Mouse (Mus musculus) hindbrain, postnatal 0 days (tissue): ENCODE results near the gene Fbxl4. TPM values are rescaled to one million over a fixed set of nuclear protein-coding genes. Genes with fewer than 3 reads are reported as not detected.

Experiments used
- ATAC-seq: fragments of 200-750 bp; cut with Nextera tagmentation; 2 replicates; pipeline ENCODE4 v1.8.0; 2017; ENCODE audit warnings: mild to moderate bottlenecking, moderate TSS enrichment, moderate library complexity
- DNase-seq: peaks from one replicate; pipeline ENCODE4 v3.0.0-alpha.2; 2015; ENCODE audit warnings: low spot score
- H3K27ac ChIP-seq: fragments of 300-500 bp; sonication (generic); 2 replicates; pipeline ENCODE4 v1.5.1; 2014; ENCODE audit warnings: mild to moderate bottlenecking
- H3K27me3 ChIP-seq: fragments of 300-500 bp; sonication (generic); 2 replicates; pipeline ENCODE4 v1.6.1; 2014; ENCODE audit warnings: low read length, mixed read lengths; ENCODE audit not compliant: insufficient read depth
- H3K36me3 ChIP-seq: fragments of 300-500 bp; sonication (generic); 2 replicates; pipeline ENCODE4 v1.6.1; 2014; ENCODE audit warnings: low read length, mixed read lengths; ENCODE audit not compliant: insufficient read depth
- H3K4me1 ChIP-seq: fragments of 300-500 bp; sonication (generic); 2 replicates; pipeline ENCODE4 v1.6.1; 2014; ENCODE audit warnings: antibody characterized with exemption, low read length, mixed read lengths; ENCODE audit not compliant: insufficient read depth
- H3K4me2 ChIP-seq: fragments of 300-500 bp; sonication (generic); 2 replicates; pipeline ENCODE4 v1.6.1; 2014; ENCODE audit warnings: low read depth, mild to moderate bottlenecking, low read length, moderate library complexity, mixed read lengths
- H3K4me3 ChIP-seq: fragments of 300-500 bp; sonication (generic); 2 replicates; pipeline ENCODE4 v1.5.1; 2014; ENCODE audit warnings: low read length
- H3K9ac ChIP-seq: fragments of 300-500 bp; sonication (generic); replicated peaks from 2 replicates; pipeline ENCODE4 v1.6.1; 2014; ENCODE audit warnings: mild to moderate bottlenecking, low read length, moderate library complexity, mixed read lengths
- H3K9me3 ChIP-seq: fragments of 300-500 bp; sonication (generic); 2 replicates; pipeline ENCODE4 v1.6.1; 2016; ENCODE audit warnings: low read length, mixed read lengths
- CTCF ChIP-seq: IDR thresholded peaks from 2 replicates; pipeline ENCODE4 v1.5.1; 2016; ENCODE audit warnings: antibody characterized with exemption, control low read depth, low read depth
- WGBS: fragments of 180-500 bp; shearing (Covaris S2); extraction: QIAGEN DNeasy Blood & Tissue Kit; methylation state at CpG from one replicate; pipeline ENCODE4 v1.1.7; 2014; 5-methylcytosine and 5-hydroxymethylcytosine counted together
- polyA plus RNA-seq: library from polyadenylated mRNA; unstranded; fragments of >200 nt; fragmentation: Nextera tagmentation; extraction: Ambion mirVana; gene quantifications from 2 replicates; pipeline ENCODE4 v1.2.1, GENCODE M21; 2015
- total RNA-seq: library from RNA; depleted of rRNA; stranded (reverse); fragments of >200 nt; gene quantifications from 2 replicates; pipeline ENCODE4 v1.2.3, GENCODE M21; 2014

The Fbxl4 gene
- total and polyA plus RNA-seq, 2 experiments from 2014 or later = 16.3 to 29.3 TPM

DNA sequence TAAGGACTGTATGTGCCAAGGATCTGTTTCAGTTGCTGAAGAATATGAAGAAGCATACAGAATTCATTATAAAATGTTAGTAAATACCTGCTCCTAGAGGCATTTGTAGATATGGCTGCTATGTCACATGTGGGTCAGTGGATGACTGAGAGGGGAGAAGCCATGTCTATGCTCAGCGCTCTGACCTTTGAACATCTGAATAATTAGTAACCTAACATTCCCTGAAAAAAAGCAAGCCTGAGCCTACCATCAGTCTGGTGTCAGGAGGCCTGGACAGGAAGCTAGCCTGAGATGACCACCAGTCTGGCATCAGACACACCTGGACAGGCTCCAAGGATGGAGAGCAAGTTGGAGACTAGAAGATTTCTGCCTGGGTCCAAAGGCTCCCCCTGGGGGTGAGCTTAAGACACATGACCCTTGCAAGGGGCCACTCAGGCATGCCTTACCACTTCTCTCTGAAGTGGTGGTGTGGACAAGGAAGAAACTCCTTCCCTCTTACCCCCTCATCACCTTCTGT is 39.2 kb downstream of the Fbxl4 start:
- TF ChIP-seq CTCF = no peak
- Histone ChIP-seq H3K4me3 (no peak overlapping the region), H3K27ac (no peak overlapping the region), H3K9me3 (no peaks in the 10 kb centered on the region), H3K27me3 (no peaks in the 10 kb centered on the region), H3K36me3 (no peaks in the 10 kb centered on the region), H3K9ac (no peak overlapping the region), H3K4me2 (no peak overlapping the region), H3K4me1 (no peaks in the 10 kb centered on the region)
- DNase-seq (no peak), ATAC-seq (no peak)
- WGBS = 97% methylated on average over 1 of the region's 1 CpGs

DNA sequence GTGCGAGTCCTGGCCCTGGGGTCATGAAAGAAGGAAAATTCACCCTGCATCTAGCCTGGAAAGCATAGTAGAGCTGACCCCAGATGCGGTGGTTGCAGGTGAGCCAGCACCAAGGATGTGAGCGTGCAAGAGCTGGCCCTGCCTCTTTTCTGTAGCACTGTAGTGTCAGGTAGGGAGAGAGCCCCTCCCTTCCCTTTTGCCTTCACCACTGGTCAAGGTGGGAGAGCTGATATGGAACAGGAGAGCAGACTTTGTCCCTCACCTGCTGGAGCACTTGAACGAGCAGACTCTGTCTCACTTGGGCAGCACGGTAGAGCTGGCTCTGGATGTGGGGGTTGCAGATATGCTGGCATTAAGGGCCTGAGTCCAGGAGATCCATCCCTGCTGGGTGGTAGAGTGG is 39.7 kb downstream of the Fbxl4 start:
- H3K36me3 ChIP-seq = no peaks in the 10 kb centered on the region
- TF ChIP-seq CTCF = no peak
- no peaks in the 10 kb centered on the region for H3K9me3 ChIP-seq
- WGBS = 97% methylated on average over 5 of the region's 5 CpGs
- no peak overlapping the region for H3K27ac ChIP-seq
- no peak overlapping the region for H3K4me2 ChIP-seq
- no peak overlapping the region for H3K9ac ChIP-seq
- H3K4me1 ChIP-seq = no peaks in the 10 kb centered on the region
- H3K4me3 ChIP-seq = no peak overlapping the region
- H3K27me3 ChIP-seq = no peaks in the 10 kb centered on the region
- no peak for DNase-seq
- no peak for ATAC-seq

DNA sequence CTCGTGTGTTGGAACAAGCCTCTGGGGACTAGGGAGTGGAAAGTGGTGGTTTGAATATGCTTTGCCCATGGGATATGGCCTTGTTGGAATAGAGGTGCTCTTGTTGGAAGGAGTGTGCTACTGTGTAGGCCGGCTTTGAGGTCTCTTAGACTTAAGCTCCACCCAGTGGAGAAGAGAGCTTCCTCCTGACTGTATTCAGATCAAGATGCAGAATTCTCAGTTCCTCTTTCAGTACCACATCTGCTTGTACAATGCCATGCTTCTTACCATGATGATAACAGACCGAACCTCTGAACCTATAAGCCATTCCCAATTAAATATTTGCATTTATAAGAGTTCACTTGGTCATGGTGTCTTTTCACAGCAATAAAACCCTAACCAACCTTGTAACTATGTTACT is 44.7 kb downstream of the Fbxl4 start:
- no peak overlapping the region for H3K9ac ChIP-seq
- 91% methylated on average over 3 of the region's 3 CpGs for WGBS
- no peaks in the 10 kb centered on the region for H3K4me1 ChIP-seq
- H3K27me3 ChIP-seq = no peaks in the 10 kb centered on the region
- TF ChIP-seq CTCF = no peak
- H3K4me2 ChIP-seq = no peak overlapping the region
- H3K36me3 ChIP-seq = no peaks in the 10 kb centered on the region
- no peak overlapping the region for H3K4me3 ChIP-seq
- H3K9me3 ChIP-seq = no peaks in the 10 kb centered on the region
- DNase-seq (no peak), ATAC-seq (no peak)
- H3K27ac ChIP-seq = no peak overlapping the region

DNA sequence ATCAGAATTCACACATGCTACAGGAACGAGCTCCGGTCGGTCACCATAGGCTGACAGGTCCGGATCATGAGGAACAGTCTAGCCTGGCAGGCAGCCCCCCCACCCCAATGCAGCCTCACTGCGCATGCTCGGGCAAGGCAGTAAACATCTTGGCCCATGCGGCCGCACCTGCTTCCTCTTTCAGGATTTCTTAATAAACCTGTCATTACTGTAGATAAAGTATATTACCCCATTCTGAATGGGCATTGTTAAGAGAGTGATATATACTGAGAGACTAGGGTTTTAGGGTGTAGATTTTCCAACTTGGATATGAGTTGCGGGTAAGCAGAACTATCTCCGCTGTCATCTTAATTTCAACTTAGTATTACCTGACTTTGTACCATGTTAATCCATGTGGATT is 45.6 kb downstream of the Fbxl4 start:
- H3K9me3 ChIP-seq = no peaks in the 10 kb centered on the region
- no peak overlapping the region for H3K4me3 ChIP-seq
- no peak for TF ChIP-seq CTCF
- no peak overlapping the region for H3K9ac ChIP-seq
- no peaks in the 10 kb centered on the region for H3K4me1 ChIP-seq
- no peaks in the 10 kb centered on the region for H3K36me3 ChIP-seq
- 96% methylated on average over 10 of the region's 10 CpGs for WGBS
- ATAC-seq = no peak
- H3K27ac ChIP-seq = no peak overlapping the region
- no peaks in the 10 kb centered on the region for H3K27me3 ChIP-seq
- no peak overlapping the region for H3K4me2 ChIP-seq
- no peak for DNase-seq

DNA sequence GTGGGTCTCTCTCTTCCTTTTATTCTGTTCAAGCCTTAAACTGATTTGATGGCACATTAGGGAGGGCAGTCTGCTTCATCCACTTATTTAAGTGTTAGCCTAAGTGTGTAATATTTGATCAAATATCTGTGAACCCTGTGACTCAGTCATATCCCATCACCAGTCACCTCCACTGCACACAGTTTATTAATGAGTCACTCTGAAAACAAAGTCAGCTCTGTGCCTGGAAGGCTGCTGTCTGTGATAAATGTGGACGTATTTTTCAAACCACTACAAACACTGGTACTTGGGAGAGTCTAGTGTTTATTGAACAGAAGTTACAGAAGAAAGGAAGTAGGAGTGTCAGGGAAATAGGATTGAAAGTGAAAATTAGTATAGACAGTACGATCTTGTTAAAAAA is 63.3 kb downstream of the Fbxl4 start:
- Histone ChIP-seq H3K9ac (no peak overlapping the region), H3K27me3 (no peaks in the 10 kb centered on the region), H3K27ac (no peak overlapping the region), H3K4me3 (no peak overlapping the region), H3K9me3 (no peaks in the 10 kb centered on the region), H3K4me1 (no peaks in the 10 kb centered on the region), H3K4me2 (no peak overlapping the region), H3K36me3 (no peaks in the 10 kb centered on the region; the same call in 1 of the 2 replicates)
- TF ChIP-seq CTCF = no peak
- 70% methylated on average over 2 of the region's 2 CpGs for WGBS
- ATAC-seq = no peak
- no peak for DNase-seq

DNA sequence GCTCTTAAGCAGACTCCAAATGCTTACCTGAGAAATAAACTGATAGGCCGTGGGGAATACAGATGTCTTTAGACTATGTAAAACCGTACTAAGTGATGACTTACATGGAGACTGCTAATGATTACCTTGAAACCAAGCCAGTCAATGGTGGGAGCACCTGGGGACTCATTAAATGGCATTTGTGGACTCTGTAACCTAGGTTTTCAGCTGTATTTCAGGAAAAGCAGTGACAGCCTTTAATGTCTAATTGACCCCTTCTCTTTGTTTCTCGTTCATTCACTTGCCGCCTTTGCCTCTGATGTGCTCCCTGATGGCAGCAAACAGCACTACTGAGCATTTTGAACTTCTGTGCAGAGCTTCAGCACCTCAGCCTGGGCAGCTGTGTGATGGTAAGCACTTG is 65.1 kb downstream of the Fbxl4 start:
- Histone ChIP-seq H3K4me1 (no peaks in the 10 kb centered on the region), H3K27me3 (no peaks in the 10 kb centered on the region), H3K27ac (no peak overlapping the region), H3K9me3 (no peaks in the 10 kb centered on the region), H3K4me2 (no peak overlapping the region), H3K9ac (no peak overlapping the region), H3K36me3 (no peaks in the 10 kb centered on the region; the same call in 1 of the 2 replicates), H3K4me3 (no peak overlapping the region)
- DNase-seq (no peak), ATAC-seq (no peak)
- TF ChIP-seq CTCF = no peak
- WGBS = 75% methylated on average over 4 of the region's 4 CpGs

DNA sequence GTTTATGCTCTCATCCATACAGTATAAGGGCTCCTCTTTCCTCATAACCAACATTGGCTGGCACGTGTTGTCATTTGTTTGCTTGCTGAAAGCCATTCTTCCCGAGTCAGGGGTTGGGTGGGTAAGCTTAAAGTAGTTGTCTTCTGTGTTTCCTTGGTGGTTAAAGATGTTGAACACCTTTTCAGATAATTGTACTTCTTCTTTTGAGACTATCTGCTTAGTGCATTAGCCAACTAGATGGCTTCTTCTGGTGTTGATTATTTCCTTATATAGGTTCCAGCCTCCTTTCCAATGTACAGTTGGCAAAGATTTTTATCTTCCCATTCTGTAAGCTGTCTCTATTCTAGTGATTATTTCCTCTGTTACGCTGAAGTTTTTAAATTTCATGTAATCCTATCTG is 70.8 kb downstream of the Fbxl4 start:
- no peak overlapping the region for H3K4me3 ChIP-seq
- TF ChIP-seq CTCF = no peak
- no peak for ATAC-seq
- no peaks in the 10 kb centered on the region; the same call in 1 of the 2 replicates for H3K36me3 ChIP-seq
- WGBS = 91% methylated on average over 3 of the region's 3 CpGs
- H3K27me3 ChIP-seq = no peaks in the 10 kb centered on the region
- no peak overlapping the region for H3K9ac ChIP-seq
- H3K4me1 ChIP-seq = no peaks in the 10 kb centered on the region
- H3K9me3 ChIP-seq = no peaks in the 10 kb centered on the region
- H3K4me2 ChIP-seq = no peak overlapping the region
- no peak overlapping the region for H3K27ac ChIP-seq
- DNase-seq = no peak
